Mouse (Mus musculus) lung, adult 2 months (tissue): Measurements from ENCODE around the gene Cpa2.

Experiments used
- CTCF ChIP-seq: fragments of 200-500 bp; IDR thresholded peaks from 2 replicates; pipeline ENCODE4 v1.5.1; 2011; ENCODE audit warnings: mild to moderate bottlenecking, low read length, control low read depth; ENCODE audit not compliant: insufficient read depth
- POLR2A ChIP-seq: fragments of 200-500 bp; IDR thresholded peaks from 2 replicates; pipeline ENCODE4 v1.6.1; 2011; ENCODE audit warnings: low read depth, mild to moderate bottlenecking, control low read depth, low read length, borderline replicate concordance; ENCODE audit errors: extremely low read depth

DNA sequence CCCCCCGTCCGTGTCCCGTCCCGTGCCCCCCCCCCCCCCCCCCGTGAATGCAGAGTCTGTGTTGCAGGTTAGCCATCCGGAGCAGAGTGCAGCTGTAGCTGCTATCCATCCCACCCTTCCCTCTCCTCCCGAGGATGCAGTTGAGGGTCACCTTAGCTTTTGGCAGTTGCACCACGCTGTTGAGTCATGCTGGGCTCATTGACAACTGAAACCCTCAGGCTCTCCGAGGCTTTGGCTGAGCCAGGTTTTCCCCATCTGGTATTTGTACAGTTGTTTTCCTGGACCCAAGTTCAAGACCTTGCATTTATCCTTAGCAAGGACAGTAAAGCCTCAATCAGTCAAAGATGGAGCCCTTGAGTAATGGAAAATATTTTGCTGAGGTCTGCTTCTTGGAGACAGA is 14.7 kb downstream of the Cpa2 start:
- TF ChIP-seq CTCF (no peak), POLR2A (no peak)
